Mouse (Mus musculus): ENCODE data around the gene Mapk3. TPM values are rescaled to one million over a fixed set of nuclear protein-coding genes. Genes with fewer than 3 reads are reported as not detected.

Mapk3 gene
- polyA plus RNA-seq, 1 experiment from 2014 or later: 58.0 TPM

- Histone ChIP-seq H3K27ac (replicated peaks) (peak within 1 kb of the TSS; percentile 93), H3K9ac (replicated peaks) (peak within 1 kb of the TSS; percentile 91), H3K36me3 (peaks cover 63% of the 10 kb centered on the region), H3K27me3 (no peaks in the 10 kb centered on the region), H3K9me3 (no peaks in the 10 kb centered on the region), H3K4me1 (peaks cover 32% of the 10 kb centered on the region), H3K4me2 (replicated peaks) (peak within 1 kb of the TSS; percentile 80), H3K4me3 (peak within 1 kb of the TSS; percentile 93)
- under 1% methylated on average over 71 of the region's 83 CpGs for WGBS
- peak; percentile 93 for ATAC-seq (ENCODE audit: low FRiP score, low read depth)
Measured at GRCm38 (mm10) chr7:126791851-126792720, 32.7 kb downstream of the Mapk3 start, which contains the start of gene Ppp4c. Gene Ppp4c (minus strand): TSS chr7:126792496.

GRCm38 (mm10) chr7:126792721-126793443, 33.5 kb downstream of the Mapk3 start:
- 30% methylated on average over 11 of the region's 11 CpGs for WGBS
- Histone ChIP-seq H3K36me3 (peaks cover 60% of the 10 kb centered on the region), H3K4me1 (peaks cover 40% of the 10 kb centered on the region)

GRCm38 (mm10) chr7:126793456-126794270, 34.3 kb downstream of the Mapk3 start:
- peaks cover 52% of the 10 kb centered on the region for H3K36me3 ChIP-seq
- no peak for ATAC-seq (ENCODE audit: low FRiP score, low read depth)
- H3K4me2 ChIP-seq (replicated peaks): no peak overlapping the region
- H3K27me3 ChIP-seq: no peaks in the 10 kb centered on the region
- H3K4me1 ChIP-seq: peaks cover 46% of the 10 kb centered on the region
- no peak overlapping the region for H3K9ac ChIP-seq (replicated peaks)
- no peak overlapping the region for H3K27ac ChIP-seq (replicated peaks)
- no peak overlapping the region for H3K4me3 ChIP-seq
- no peaks in the 10 kb centered on the region for H3K9me3 ChIP-seq
- 75% methylated on average over 4 of the region's 4 CpGs for WGBS

More at GRCm38 (mm10) chr7:126792721-126793443, 33.5 kb downstream of the Mapk3 start:
- peak; percentile 42 for ATAC-seq (ENCODE audit: low FRiP score, low read depth)
- Histone ChIP-seq H3K4me2 (replicated peaks) (peak overlapping the region; percentile 80), H3K27ac (replicated peaks) (peak overlapping the region; percentile 93), H3K9ac (replicated peaks) (peak overlapping the region; percentile 37; the same call in 1 of the 2 replicates), H3K27me3 (no peaks in the 10 kb centered on the region), H3K9me3 (no peaks in the 10 kb centered on the region), H3K4me3 (peak overlapping the region; percentile 93)

- no peak overlapping the region for H3K4me3 ChIP-seq
- H3K4me1 ChIP-seq: peaks cover 46% of the 10 kb centered on the region
- no peaks in the 10 kb centered on the region for H3K9me3 ChIP-seq
- no peak overlapping the region for H3K9ac ChIP-seq (replicated peaks)
- H3K36me3 ChIP-seq: peaks cover 46% of the 10 kb centered on the region
- H3K4me2 ChIP-seq (replicated peaks): no peak overlapping the region
- H3K27me3 ChIP-seq: no peaks in the 10 kb centered on the region
- WGBS: 79% methylated on average over 4 of the region's 4 CpGs
- no peak overlapping the region for H3K27ac ChIP-seq (replicated peaks)
- no peak for ATAC-seq (ENCODE audit: low FRiP score, low read depth)
Measured at GRCm38 (mm10) chr7:126794271-126794605, 34.8 kb downstream of the Mapk3 start.

GRCm38 (mm10) chr7:126795387-126796317, 36.3 kb downstream of the Mapk3 start:
- no peak overlapping the region for H3K4me3 ChIP-seq
- H3K4me2 ChIP-seq (replicated peaks): no peak overlapping the region

GRCm38 (mm10) chr7:126796350-126796932, 37.0 kb downstream of the Mapk3 start:
- peaks cover 46% of the 10 kb centered on the region for H3K4me1 ChIP-seq
- no peaks in the 10 kb centered on the region for H3K9me3 ChIP-seq
- ATAC-seq (ENCODE audit: low FRiP score, low read depth): no peak
- peaks cover 35% of the 10 kb centered on the region for H3K36me3 ChIP-seq
- H3K4me2 ChIP-seq (replicated peaks): no peak overlapping the region
- H3K27ac ChIP-seq (replicated peaks): 0 out of 2 replicates have a peak overlapping the region, but pooled peaks have one; percentile 6
- no peaks in the 10 kb centered on the region for H3K27me3 ChIP-seq
- WGBS: 79% methylated on average over 8 of the region's 8 CpGs
- no peak overlapping the region for H3K4me3 ChIP-seq
- H3K9ac ChIP-seq (replicated peaks): 0 out of 2 replicates have a peak overlapping the region, but pooled peaks have one; percentile 31

More at GRCm38 (mm10) chr7:126795387-126796317, 36.3 kb downstream of the Mapk3 start:
- H3K27me3 ChIP-seq: no peaks in the 10 kb centered on the region
- H3K9me3 ChIP-seq: no peaks in the 10 kb centered on the region
- H3K4me1 ChIP-seq: peaks cover 51% of the 10 kb centered on the region
- 0 out of 2 replicates have a peak overlapping the region, but pooled peaks have one; percentile 6 for H3K27ac ChIP-seq (replicated peaks)
- WGBS: 87% methylated on average over 16 of the region's 16 CpGs
- no peak for ATAC-seq (ENCODE audit: low FRiP score, low read depth)
- 0 out of 2 replicates have a peak overlapping the region, but pooled peaks have one; percentile 31 for H3K9ac ChIP-seq (replicated peaks)
- peaks cover 35% of the 10 kb centered on the region for H3K36me3 ChIP-seq

GRCm38 (mm10) chr7:126797411-126798126, 38.2 kb downstream of the Mapk3 start, which contains the start of gene Fam57b:
Gene Fam57b (plus strand): TSS chr7:126797668.
- WGBS: 33% methylated on average over 21 of the region's 21 CpGs
- no peak for ATAC-seq (ENCODE audit: low FRiP score, low read depth)
- H3K9me3 ChIP-seq: no peaks in the 10 kb centered on the region
- H3K4me3 ChIP-seq: peak within 1 kb of the TSS; percentile 67
- H3K27ac ChIP-seq (replicated peaks): peak within 1 kb of the TSS; percentile 94
- peaks cover 35% of the 10 kb centered on the region for H3K36me3 ChIP-seq
- H3K9ac ChIP-seq (replicated peaks): peak within 1 kb of the TSS; percentile 79
- H3K4me2 ChIP-seq (replicated peaks): peak within 1 kb of the TSS; percentile 81
- no peaks in the 10 kb centered on the region for H3K27me3 ChIP-seq
- H3K4me1 ChIP-seq: peaks cover 43% of the 10 kb centered on the region

GRCm38 (mm10) chr7:126798127-126799049, 39.0 kb downstream of the Mapk3 start:
- no peaks in the 10 kb centered on the region for H3K27me3 ChIP-seq
- peak overlapping the region; percentile 94 for H3K27ac ChIP-seq (replicated peaks)
- ATAC-seq (ENCODE audit: low FRiP score, low read depth): no peak
- H3K4me2 ChIP-seq (replicated peaks): peak overlapping the region; percentile 81
- peaks cover 40% of the 10 kb centered on the region for H3K36me3 ChIP-seq
- WGBS: under 1% methylated on average over 40 of the region's 40 CpGs
- H3K9ac ChIP-seq (replicated peaks): peak overlapping the region; percentile 79
- H3K4me3 ChIP-seq: peak overlapping the region; percentile 67
- H3K4me1 ChIP-seq: peaks cover 38% of the 10 kb centered on the region
- H3K9me3 ChIP-seq: no peaks in the 10 kb centered on the region

GRCm38 (mm10) chr7:126799050-126799467, 39.7 kb downstream of the Mapk3 start:
- peaks cover 38% of the 10 kb centered on the region for H3K4me1 ChIP-seq
- peak overlapping the region; percentile 94 for H3K27ac ChIP-seq (replicated peaks)
- H3K4me2 ChIP-seq (replicated peaks): peak overlapping the region; percentile 81
- WGBS: under 1% methylated on average over 30 of the region's 36 CpGs
- peaks cover 47% of the 10 kb centered on the region for H3K36me3 ChIP-seq
- H3K27me3 ChIP-seq: no peaks in the 10 kb centered on the region
- ATAC-seq (ENCODE audit: low FRiP score, low read depth): peak; percentile 96
- H3K4me3 ChIP-seq: peak overlapping the region; percentile 67
- peak overlapping the region; percentile 79 for H3K9ac ChIP-seq (replicated peaks)
- no peaks in the 10 kb centered on the region for H3K9me3 ChIP-seq
